Mouse (Mus musculus): ENCODE results near the gene Zmiz1.

Gene Zmiz1

GRCm38 (mm10) chr14:25510987-25511386 lies 52.0 kb downstream of the Zmiz1 start:
- intact Hi-C loops (cut with DNase I) = no loop called here

- intact Hi-C loops (cut with DNase I) = no loop called here
Observed at GRCm38 (mm10) chr14:25511564-25511963, 52.6 kb downstream of the Zmiz1 start.

DNA sequence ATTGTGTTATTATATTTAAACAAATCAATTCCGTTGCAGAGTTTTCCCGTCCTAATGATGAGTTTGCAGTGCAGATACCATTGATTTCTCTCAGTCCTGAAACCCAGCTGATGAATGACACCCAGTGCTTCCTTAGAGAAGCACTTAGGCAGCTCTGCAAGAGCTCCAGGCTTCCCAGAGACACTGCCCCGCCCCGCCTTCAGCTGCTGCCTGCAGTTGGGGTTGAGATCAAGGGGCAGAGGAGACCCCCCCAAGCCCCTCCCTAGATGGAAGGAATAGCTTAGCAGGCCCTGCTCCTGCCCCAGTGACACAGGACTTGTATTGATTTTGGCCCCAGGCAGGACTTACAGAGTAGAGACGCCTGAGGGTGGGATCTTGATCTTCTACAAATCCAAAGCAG lies 53.0 kb downstream of the Zmiz1 start:
- intact Hi-C loops (cut with DNase I) = no loop called here

- intact Hi-C loops (cut with DNase I) = no loop called here
Observed at GRCm38 (mm10) chr14:25512803-25513202, 53.8 kb downstream of the Zmiz1 start.

DNA sequence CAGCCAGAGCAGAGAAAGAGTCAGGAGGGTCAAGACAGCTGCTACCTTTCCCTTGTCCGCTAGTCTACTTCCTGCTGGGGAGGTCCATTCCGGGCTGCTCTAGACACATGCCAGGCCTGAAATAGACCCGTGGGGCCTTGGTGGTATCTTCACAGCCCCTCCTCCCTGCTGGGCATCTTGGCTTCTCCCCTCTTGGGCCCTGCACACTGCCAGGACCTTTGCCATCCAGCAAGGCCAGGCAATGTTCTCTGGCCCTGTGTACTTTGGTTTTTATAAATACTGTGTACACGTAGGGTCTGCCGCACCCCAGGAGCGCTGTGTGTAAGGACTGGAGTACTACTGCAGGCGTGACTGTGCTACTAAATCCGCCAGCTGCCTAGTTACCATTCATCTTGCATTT lies 54.5 kb downstream of the Zmiz1 start:
- intact Hi-C loops (cut with DNase I) = no loop called here

GRCm38 (mm10) chr14:25514943-25515512 lies 56.0 kb downstream of the Zmiz1 start:
- intact Hi-C loops (cut with DNase I) = loop anchor here (5.0 kb wide), 1 partner anchor 33 kb away; no protein-coding TSS in a partner anchor

- intact Hi-C loops (cut with DNase I) = loop anchor here (5.0 kb wide), 1 partner anchor 34 kb away; no protein-coding TSS in a partner anchor
Observed at GRCm38 (mm10) chr14:25515924-25516323, 56.9 kb downstream of the Zmiz1 start.

- intact Hi-C loops (cut with DNase I) = loop anchor here (5.0 kb wide), 1 partner anchor 35 kb away; no protein-coding TSS in a partner anchor
Observed at GRCm38 (mm10) chr14:25516640-25517591, 57.9 kb downstream of the Zmiz1 start.

DNA sequence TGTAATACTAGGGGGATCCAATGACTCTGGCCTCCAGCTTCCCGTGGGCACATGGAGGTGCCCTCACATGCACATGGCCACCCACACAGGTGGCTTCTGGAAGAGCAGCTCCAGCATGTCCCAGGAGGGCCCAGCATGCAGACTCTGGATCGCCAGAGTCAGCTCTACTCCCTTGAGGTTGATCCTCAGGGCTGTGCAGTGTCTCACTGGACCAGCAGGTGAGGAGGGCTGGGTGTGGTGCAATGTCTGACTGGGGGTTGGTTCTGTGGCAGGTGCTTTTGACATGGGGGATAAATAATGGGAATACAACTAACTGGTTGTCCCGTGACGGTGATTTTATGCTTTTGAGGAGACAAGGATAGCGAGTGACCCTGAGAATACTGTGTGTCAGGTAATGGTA lies 59.7 kb downstream of the Zmiz1 start:
- intact Hi-C loops (cut with DNase I) = loop anchor here (5.0 kb wide), 1 partner anchor 36 kb away; no protein-coding TSS in a partner anchor

- intact Hi-C loops (cut with DNase I) = loop anchor here (5.0 kb wide), 2 partner anchors 37 to 43 kb away; no protein-coding TSS in a partner anchor
Observed at GRCm38 (mm10) chr14:25519656-25520055, 60.7 kb downstream of the Zmiz1 start.

GRCm38 (mm10) chr14:25520589-25520988 lies 61.6 kb downstream of the Zmiz1 start:
- intact Hi-C loops (cut with DNase I) = loop anchor here (5.0 kb wide), 1 partner anchor 42 kb away; no protein-coding TSS in a partner anchor

- intact Hi-C loops (cut with DNase I) = loop anchor here (5.0 kb wide), 1 partner anchor 41 kb away; no protein-coding TSS in a partner anchor
Observed at GRCm38 (mm10) chr14:25520991-25521390, 62.0 kb downstream of the Zmiz1 start.

GRCm38 (mm10) chr14:25521500-25521899 lies 62.5 kb downstream of the Zmiz1 start:
- intact Hi-C loops (cut with DNase I) = loop anchor here (5.0 kb wide), 1 partner anchor 41 kb away; no protein-coding TSS in a partner anchor

GRCm38 (mm10) chr14:25522415-25522814 lies 63.4 kb downstream of the Zmiz1 start:
- intact Hi-C loops (cut with DNase I) = loop anchor here (5.0 kb wide), 1 partner anchor 40 kb away; no protein-coding TSS in a partner anchor

- intact Hi-C loops (cut with DNase I) = loop anchor here (5.0 kb wide), 1 partner anchor 39 kb away; no protein-coding TSS in a partner anchor
Observed at GRCm38 (mm10) chr14:25523230-25524110, 64.5 kb downstream of the Zmiz1 start.

DNA sequence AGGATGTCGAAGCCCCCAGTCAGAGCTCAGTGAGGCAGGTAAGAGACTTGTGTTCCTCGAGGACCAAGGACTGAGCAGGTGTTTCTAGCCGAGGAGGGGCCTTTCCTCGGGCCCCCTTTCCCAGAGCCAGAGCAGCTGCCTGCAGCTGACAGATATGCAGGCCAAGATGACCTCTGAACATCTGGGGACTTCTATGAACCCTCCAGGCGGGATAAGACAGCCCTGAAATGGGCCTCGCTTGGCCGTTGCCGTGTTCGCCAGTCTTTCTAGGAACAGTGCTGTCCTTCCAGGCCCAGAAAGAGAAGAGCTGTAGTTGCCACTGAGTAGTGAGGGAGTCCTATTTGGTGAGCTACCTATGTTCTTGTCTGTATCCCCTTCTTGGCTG lies 65.1 kb downstream of the Zmiz1 start:
- intact Hi-C loops (cut with DNase I) = loop anchor here (5.0 kb wide), 1 partner anchor 38 kb away; no protein-coding TSS in a partner anchor

GRCm38 (mm10) chr14:25524884-25525283 lies 65.9 kb downstream of the Zmiz1 start:
- intact Hi-C loops (cut with DNase I) = loop anchor here (5.0 kb wide), 2 partner anchors 37 to 68 kb away; partner anchors contain the start of gene Zmiz1

DNA sequence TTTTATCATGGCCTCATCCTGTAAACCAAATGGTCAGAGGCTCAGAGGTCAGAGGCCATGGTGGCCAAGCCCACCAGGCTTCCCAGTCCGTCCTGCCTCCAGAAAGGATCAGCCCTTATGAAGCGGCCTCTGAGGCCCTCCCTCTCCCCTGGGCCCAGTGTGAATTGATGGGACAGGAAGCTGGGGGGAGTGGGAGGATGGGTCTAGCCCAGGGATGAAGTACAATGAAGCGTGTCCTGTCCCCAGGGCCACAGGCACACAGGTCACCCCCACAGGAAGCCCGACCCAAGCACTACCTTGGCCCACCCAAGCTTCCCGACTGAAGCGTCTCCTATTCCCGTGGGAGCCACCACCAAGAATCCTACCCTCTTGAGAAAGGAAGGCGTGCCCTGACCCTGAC lies 66.7 kb downstream of the Zmiz1 start:
- intact Hi-C loops (cut with DNase I) = loop anchor here (5.0 kb wide), 1 partner anchor 68 kb away; the partner anchor contains the start of gene Zmiz1

DNA sequence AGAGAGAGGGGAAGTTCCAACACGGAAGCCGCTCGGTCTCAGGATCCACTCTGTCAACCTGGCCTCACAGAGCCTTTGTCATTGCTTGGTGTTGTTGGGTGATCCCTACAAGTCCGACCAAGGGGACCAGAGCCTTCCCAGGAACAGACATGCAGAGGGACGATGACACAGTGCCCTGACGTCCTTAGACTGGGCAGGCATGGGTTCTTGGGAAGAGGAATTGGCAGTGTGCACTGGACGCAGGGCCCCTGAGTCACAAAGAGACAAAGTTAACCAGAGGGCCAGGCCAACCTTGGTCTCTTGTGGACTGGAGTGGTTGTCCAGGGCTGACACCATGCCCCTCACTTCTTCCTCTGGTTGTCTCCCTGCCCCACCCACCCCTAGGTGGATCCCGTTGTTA lies 67.9 kb downstream of the Zmiz1 start:
- intact Hi-C loops (cut with DNase I) = loop anchor here (5.0 kb wide), 1 partner anchor 70 kb away; the partner anchor contains the start of gene Zmiz1

DNA sequence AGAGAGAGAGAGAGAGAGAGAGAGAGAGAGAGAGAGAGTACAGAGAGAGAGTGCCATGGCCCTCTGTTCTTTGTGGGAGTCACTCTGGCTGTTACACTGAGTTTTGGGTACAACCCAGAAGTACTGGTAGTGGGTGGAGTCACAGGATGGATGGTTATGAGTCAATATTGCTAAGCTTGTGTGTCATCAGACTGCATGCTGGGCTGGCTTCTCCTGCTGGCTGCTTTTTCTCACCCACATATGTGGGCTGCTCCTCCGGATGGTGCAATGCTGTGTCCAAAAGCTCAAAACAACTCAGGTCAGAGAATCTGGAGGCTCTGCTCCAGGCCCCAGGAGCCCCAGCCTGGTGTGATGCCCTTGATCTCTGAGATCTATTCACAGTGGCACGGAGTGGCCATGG lies 68.3 kb downstream of the Zmiz1 start:
- intact Hi-C loops (cut with DNase I) = loop anchor here (5.0 kb wide), 1 partner anchor 70 kb away; the partner anchor contains the start of gene Zmiz1

Measured in adrenal gland (tissue).